In the genomic region with DNA sequence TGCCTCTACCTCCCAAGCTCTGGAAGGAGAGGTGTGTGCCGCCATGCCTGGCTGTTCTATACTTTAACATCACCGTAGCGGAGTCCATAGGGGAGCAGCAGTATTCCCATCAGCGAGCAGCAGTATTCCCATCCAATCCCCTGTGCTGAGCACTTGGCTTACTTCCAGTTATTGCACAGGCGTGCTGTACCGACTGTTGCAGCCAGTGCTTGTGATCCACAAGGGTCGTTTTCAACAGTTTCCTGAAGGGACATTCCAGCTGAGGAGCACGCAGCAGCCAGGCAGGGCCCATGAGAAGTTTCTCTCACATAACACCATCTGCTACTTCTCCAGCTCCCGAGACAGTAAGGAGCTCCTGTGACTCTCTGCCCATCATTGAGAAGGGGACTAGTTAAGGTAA, we compare ENCODE assay signal across 23 mouse cellular contexts. TPM values are rescaled to one million over a fixed set of nuclear protein-coding genes. Genes with fewer than 3 reads are reported as not detected.
A peak's percentile ranks its signal among the peaks of the same experiment; 100 is the strongest.
DNase-seq lines count a peak whose midpoint lies in the region; ATAC-seq and TF ChIP-seq lines count a peak whose summit lies in the region.
"Had no signal": no experiment of that assay in that cellular context is flagged by ENCODE, and none has a peak within 500 bp of the region (broad histone marks: within the 10 kb centered on the region; RNA-seq: fewer than 3 reads in every experiment).

No protein-coding gene starts in this region.

- peaks cover 17% of the 10 kb centered on the region for H3K4me1 ChIP-seq in limb, embryonic 14.5 days (ENCODE audit: control insufficient read depth, insufficient read depth, low read length)
- H3K4me1 ChIP-seq in limb, embryonic 10.5 days: peaks cover 42% of the 10 kb centered on the region
- H3K4me1 ChIP-seq in midbrain, embryonic 14.5 days (ENCODE audit: control insufficient read depth, insufficient read depth, low read length): peaks cover 20% of the 10 kb centered on the region
- peaks cover 14% of the 10 kb centered on the region for H3K4me1 ChIP-seq in midbrain, embryonic 11.5 days (ENCODE audit: control insufficient read depth, insufficient read depth, low read length)

- no peak for TF ChIP-seq CTCF in brain, embryonic 14.5 days (IDR thresholded peaks at IDR 0.05; ENCODE audit: borderline replicate concordance, extremely low read depth, insufficient read depth, insufficient read length)

- no peak for TF ChIP-seq POLR2A in limb, embryonic 14.5 days (IDR thresholded peaks at IDR 0.05; ENCODE audit: borderline replicate concordance, extremely low read depth, insufficient read depth, insufficient read length)
- TF ChIP-seq POLR2A in brain, embryonic 14.5 days (IDR thresholded peaks at IDR 0.05; ENCODE audit: borderline replicate concordance, extremely low read depth, insufficient read depth, insufficient read length, poor library complexity, severe bottlenecking): no peak

- 41% methylated on average over 9 of the region's 9 CpGs for WGBS in limb, embryonic 14.5 days
- WGBS in limb, embryonic 10.5 days: 75% methylated on average over 9 of the region's 9 CpGs
- WGBS in midbrain, embryonic 14.5 days: 68% methylated on average over 9 of the region's 9 CpGs
- 80% methylated on average over 9 of the region's 9 CpGs for WGBS in midbrain, embryonic 11.5 days

- no peak overlapping the region for H3K4me2 ChIP-seq in limb, embryonic 14.5 days (replicated peaks; ENCODE audit: low read depth, low read length, severe bottlenecking)
- H3K4me2 ChIP-seq in midbrain, embryonic 14.5 days (ENCODE audit: low read length): no peak overlapping the region
- no peak overlapping the region for H3K4me2 ChIP-seq in midbrain, embryonic 11.5 days
- H3K4me2 ChIP-seq: heart, embryonic 15.5 days; hindbrain, embryonic 15.5 days had no signal

- H3K27me3 ChIP-seq in limb, embryonic 14.5 days (ENCODE audit: control insufficient read depth, insufficient read depth, low read length): no peaks in the 10 kb centered on the region
- peaks cover 8% of the 10 kb centered on the region for H3K27me3 ChIP-seq in limb, embryonic 10.5 days (ENCODE audit: low read depth, poor library complexity, severe bottlenecking)
- H3K27me3 ChIP-seq in midbrain, embryonic 14.5 days (ENCODE audit: control insufficient read depth, insufficient read depth, low read length): no peaks in the 10 kb centered on the region
- H3K27me3 ChIP-seq in midbrain, embryonic 11.5 days (ENCODE audit: control insufficient read depth, insufficient read depth, low read length): peaks cover 2% of the 10 kb centered on the region; the same call in 1 of the 2 replicates
- H3K27me3 ChIP-seq: heart, embryonic 15.5 days; hindbrain, embryonic 15.5 days had no signal

- ATAC-seq in limb, embryonic 14.5 days (ENCODE audit: low FRiP score, low read depth): no peak
- no peak for ATAC-seq in midbrain, embryonic 14.5 days (ENCODE audit: low FRiP score, low TSS enrichment)
- ATAC-seq in midbrain, embryonic 11.5 days (ENCODE audit: low FRiP score): no peak
- ATAC-seq: forebrain, embryonic 16.5 days; inflammation-experienced regulatory T-cells, adult 6 months had no signal

- no peak overlapping the region for H3K9ac ChIP-seq in limb, embryonic 14.5 days (ENCODE audit: low read depth, low read length, severe bottlenecking)
- no peak overlapping the region for H3K9ac ChIP-seq in midbrain, embryonic 14.5 days (replicated peaks; ENCODE audit: low read length)
- no peak overlapping the region for H3K9ac ChIP-seq in midbrain, embryonic 11.5 days (ENCODE audit: low read length)
- H3K9ac ChIP-seq: heart, embryonic 15.5 days; hindbrain, embryonic 15.5 days had no signal

- H3K36me3 ChIP-seq in limb, embryonic 14.5 days (ENCODE audit: control insufficient read depth, insufficient read depth, low read length): no peaks in the 10 kb centered on the region
- no peaks in the 10 kb centered on the region for H3K36me3 ChIP-seq in limb, embryonic 10.5 days
- no peaks in the 10 kb centered on the region for H3K36me3 ChIP-seq in midbrain, embryonic 14.5 days (ENCODE audit: control insufficient read depth, insufficient read depth, low read length)
- H3K36me3 ChIP-seq in midbrain, embryonic 11.5 days (ENCODE audit: control insufficient read depth, insufficient read depth, low read length): no peaks in the 10 kb centered on the region
- H3K36me3 ChIP-seq: heart, embryonic 10.5 days; heart, embryonic 15.5 days; hindbrain, embryonic 10.5 days; hindbrain, embryonic 15.5 days had no signal

- no peak overlapping the region for H3K27ac ChIP-seq in limb, embryonic 14.5 days (replicated peaks; ENCODE audit: low read depth, low read length)
- H3K27ac ChIP-seq in limb, embryonic 10.5 days: no peak overlapping the region
- no peak overlapping the region for H3K27ac ChIP-seq in midbrain, embryonic 14.5 days (replicated peaks; ENCODE audit: low read depth, low read length)
- H3K27ac ChIP-seq in midbrain, embryonic 11.5 days (ENCODE audit: low read depth, low read length): no peak overlapping the region
- H3K27ac ChIP-seq: heart, embryonic 10.5 days; heart, embryonic 15.5 days; hindbrain, embryonic 10.5 days; hindbrain, embryonic 15.5 days had no signal

- no peak overlapping the region for H3K4me3 ChIP-seq in limb, embryonic 14.5 days (replicated peaks; ENCODE audit: low read length)
- H3K4me3 ChIP-seq in limb, embryonic 10.5 days: no peak overlapping the region
- H3K4me3 ChIP-seq in midbrain, embryonic 14.5 days (replicated peaks; ENCODE audit: low read depth, low read length): no peak overlapping the region
- no peak overlapping the region for H3K4me3 ChIP-seq in midbrain, embryonic 11.5 days (ENCODE audit: low read depth, low read length)
- H3K4me3 ChIP-seq: heart, embryonic 10.5 days; heart, embryonic 15.5 days; hindbrain, embryonic 10.5 days; hindbrain, embryonic 15.5 days had no signal

- H3K9me3 ChIP-seq in limb, embryonic 14.5 days (ENCODE audit: control insufficient read depth, low read length): no peaks in the 10 kb centered on the region
- no peaks in the 10 kb centered on the region for H3K9me3 ChIP-seq in limb, embryonic 10.5 days (replicated peaks)
- no peaks in the 10 kb centered on the region for H3K9me3 ChIP-seq in midbrain, embryonic 14.5 days (ENCODE audit: control insufficient read depth, low read length)
- H3K9me3 ChIP-seq in midbrain, embryonic 11.5 days (ENCODE audit: control insufficient read depth, low read length): no peaks in the 10 kb centered on the region
- H3K9me3 ChIP-seq: heart, embryonic 10.5 days; heart, embryonic 15.5 days; hindbrain, embryonic 15.5 days had no signal

- DNase-seq in heart, adult 11 months: peak; percentile 84
- no peak for DNase-seq in heart, adult 8-10 months (ENCODE audit: low spot score)
- DNase-seq in limb, embryonic 14.5 days (ENCODE audit: low spot score): peak; percentile 26
- DNase-seq in limb, embryonic 10.5 days (ENCODE audit: low spot score): no peak
- peak; percentile 29 for DNase-seq in midbrain, embryonic 14.5 days
- no peak for DNase-seq in midbrain, embryonic 11.5 days (ENCODE audit: low spot score, missing footprints)
- DNase-seq in brain, embryonic 14.5 days (ENCODE audit: low read depth): peak; percentile 61
- DNase-seq: adrenal gland, adult 2 months; adrenal gland, postnatal 25 days; cerebellum, adult 2 months; cerebellum, postnatal 10 days; gastrocnemius, postnatal 14 days; heart, postnatal 14 days had no signal

RNA-seq across cellular contexts. Expression of a gene that starts 3.1 kb away (rescaled TPM):
- total RNA-seq in heart, adult 8-10 months (2022): 10 to 100 TPM; 46.7 to 54.2 (median 49.5) TPM
- polyA plus RNA-seq in limb, embryonic 14.5 days (2012; rRNA removed): 33.9 and 44.6 TPM in 2 replicates
- polyA plus RNA-seq in limb, embryonic 14.5 days (2014; fragmentation: Nextera tagmentation; extraction: Ambion mirVana): 51.6 and 54.0 TPM in 2 replicates
- 41.3 and 43.1 TPM in 2 replicates for polyA plus RNA-seq in limb, embryonic 10.5 days (2016; fragmentation: Nextera tagmentation; extraction: Ambion mirVana)
- 24.7 and 26.1 TPM in 2 replicates for polyA plus RNA-seq in midbrain, embryonic 14.5 days (2014; fragmentation: Nextera tagmentation; extraction: Ambion mirVana)
- 20.2 and 21.9 TPM in 2 replicates for polyA plus RNA-seq in midbrain, embryonic 11.5 days (2014; fragmentation: Nextera tagmentation; extraction: Ambion mirVana)
- polyA plus RNA-seq in brain, embryonic 14.5 days (2012; rRNA removed): 16.8 and 23.2 TPM in 2 replicates

RNA-seq across cellular contexts. Expression of a gene that starts 4.5 kb away (rescaled TPM):
- total RNA-seq in heart, adult 8-10 months (2022): 10 to 100 TPM in 2 of 4 experiments, 1 to 10 TPM in 2; 8.2 to 12.4 (median 10.0) TPM
- 13.2 and 15.4 TPM in 2 replicates for polyA plus RNA-seq in limb, embryonic 14.5 days (2012; rRNA removed)
- 3.7 and 5.6 TPM in 2 replicates for polyA plus RNA-seq in limb, embryonic 14.5 days (2014; fragmentation: Nextera tagmentation; extraction: Ambion mirVana)
- polyA plus RNA-seq in limb, embryonic 10.5 days (2016; fragmentation: Nextera tagmentation; extraction: Ambion mirVana): 3.7 and 4.4 TPM in 2 replicates
- 0.85 and 1.5 TPM in 2 replicates for polyA plus RNA-seq in midbrain, embryonic 14.5 days (2014; fragmentation: Nextera tagmentation; extraction: Ambion mirVana)
- polyA plus RNA-seq in midbrain, embryonic 11.5 days (2014; fragmentation: Nextera tagmentation; extraction: Ambion mirVana): 1.3 and 1.8 TPM in 2 replicates
- 3.1 and 3.5 TPM in 2 replicates for polyA plus RNA-seq in brain, embryonic 14.5 days (2012; rRNA removed)

RNA-seq across cellular contexts. Expression of a gene that starts 30.2 kb away (rescaled TPM):
- total RNA-seq in heart, adult 8-10 months (2022): 1 to 10 TPM; 1.4 to 4.9 (median 1.7) TPM
- 0.10 and 0.36 TPM in 2 replicates for polyA plus RNA-seq in limb, embryonic 14.5 days (2012; rRNA removed)
- polyA plus RNA-seq in limb, embryonic 14.5 days (2014; fragmentation: Nextera tagmentation; extraction: Ambion mirVana): not detected in 2 replicates
- polyA plus RNA-seq in limb, embryonic 10.5 days (2016; fragmentation: Nextera tagmentation; extraction: Ambion mirVana): not detected in 2 replicates
- 0.55 TPM in 1 of 2 replicates, not detected in the other for polyA plus RNA-seq in midbrain, embryonic 14.5 days (2014; fragmentation: Nextera tagmentation; extraction: Ambion mirVana)
- not detected in 2 replicates for polyA plus RNA-seq in midbrain, embryonic 11.5 days (2014; fragmentation: Nextera tagmentation; extraction: Ambion mirVana)
- not detected in 2 replicates for polyA plus RNA-seq in brain, embryonic 14.5 days (2012; rRNA removed)
- total RNA-seq: adrenal gland, postnatal 25 days; CH12.LX; gastrocnemius, postnatal 14 days; granulocyte monocyte progenitor cell, adult 5-6 weeks; heart, postnatal 14 days had no signal
- polyA plus RNA-seq: embryonic facial prominence, embryonic 11.5 days; forebrain, embryonic 11.5 days; forebrain, embryonic 16.5 days; heart, embryonic 15.5 days; hindbrain, embryonic 10.5 days; hindbrain, embryonic 15.5 days; inflammation-experienced regulatory T-cells, adult 6 months had no signal

RNA-seq across cellular contexts. Expression of a gene that starts 33.9 kb away (rescaled TPM):
- 10 to 100 TPM in 1 of 4 experiments, 1 to 10 TPM in 3; 8.6 to 11.4 (median 9.5) TPM for total RNA-seq in heart, adult 8-10 months (2022)
- polyA plus RNA-seq in limb, embryonic 14.5 days (2012; rRNA removed): 1.2 and 1.3 TPM in 2 replicates
- 0.61 and 1.2 TPM in 2 replicates for polyA plus RNA-seq in limb, embryonic 14.5 days (2014; fragmentation: Nextera tagmentation; extraction: Ambion mirVana)
- 5.2 and 5.6 TPM in 2 replicates for polyA plus RNA-seq in limb, embryonic 10.5 days (2016; fragmentation: Nextera tagmentation; extraction: Ambion mirVana)
- 6.0 TPM in 2 replicates for polyA plus RNA-seq in midbrain, embryonic 14.5 days (2014; fragmentation: Nextera tagmentation; extraction: Ambion mirVana)
- 4.2 TPM in 2 replicates for polyA plus RNA-seq in midbrain, embryonic 11.5 days (2014; fragmentation: Nextera tagmentation; extraction: Ambion mirVana)
- 8.6 and 8.9 TPM in 2 replicates for polyA plus RNA-seq in brain, embryonic 14.5 days (2012; rRNA removed)
- polyA plus RNA-seq: inflammation-experienced regulatory T-cells, adult 6 months had no signal

Comparison
In these comparisons a context has a peak if more than half of its experiments do, and no peak if none do; other contexts are left out.
1. DNase-seq: peak in heart, adult 11 months (single experiment), limb, embryonic 14.5 days (single experiment), midbrain, embryonic 14.5 days (single experiment) and brain, embryonic 14.5 days (single experiment); none in heart, adult 8-10 months (single experiment), limb, embryonic 10.5 days (single experiment) and midbrain, embryonic 11.5 days (single experiment).